Mouse (Mus musculus): Measurements from ENCODE around the gene Ece1. TPM values are rescaled to one million over a fixed set of nuclear protein-coding genes. Genes with fewer than 3 reads are reported as not detected.
A peak's percentile ranks its signal among the peaks of the same experiment; 100 is the strongest.

Gene Ece1
- total and polyA plus RNA-seq, 2 experiments from 2014 or later, result 23.7 to 36.3 TPM

GRCm38 (mm10) chr4:137831598-137831997 is 30.4 kb upstream of the Ece1 start:
- no peak overlapping the region for H3K4me3 ChIP-seq (ENCODE audit: low read depth, low read length)
- H3K9me3 ChIP-seq (ENCODE audit: low read length), result no peaks in the 10 kb centered on the region
- no peak for DNase-seq (ENCODE audit: low spot score)
- 87% methylated on average over 11 of the region's 11 CpGs for WGBS
- no peak for TF ChIP-seq CTCF (IDR thresholded peaks at IDR 0.05)
- H3K36me3 ChIP-seq (ENCODE audit: insufficient read depth, low read length), result no peaks in the 10 kb centered on the region
- no peak overlapping the region for H3K27ac ChIP-seq (ENCODE audit: low read depth, low read length)
- no peak overlapping the region for H3K9ac ChIP-seq (replicated peaks; ENCODE audit: low read length, poor library complexity, severe bottlenecking)
- no peak overlapping the region for H3K4me2 ChIP-seq (ENCODE audit: low read depth, low read length, poor library complexity, severe bottlenecking)
- no peak for ATAC-seq (ENCODE audit: low FRiP score)
- H3K4me1 ChIP-seq (ENCODE audit: insufficient read depth, low read length), result peaks cover 3% of the 10 kb centered on the region; the same call in 1 of the 2 replicates
- H3K27me3 ChIP-seq (ENCODE audit: insufficient read depth, low read length), result no peaks in the 10 kb centered on the region

GRCm38 (mm10) chr4:137835624-137836337 is 26.3 kb upstream of the Ece1 start:
- Histone ChIP-seq H3K9ac (replicated peaks; ENCODE audit: low read length, poor library complexity, severe bottlenecking) (no peak overlapping the region), H3K4me2 (ENCODE audit: low read depth, low read length, poor library complexity, severe bottlenecking) (peak overlapping the region; percentile 28), H3K27ac (ENCODE audit: low read depth, low read length) (no peak overlapping the region), H3K36me3 (ENCODE audit: insufficient read depth, low read length) (no peaks in the 10 kb centered on the region), H3K4me3 (ENCODE audit: low read depth, low read length) (no peak overlapping the region), H3K27me3 (ENCODE audit: insufficient read depth, low read length) (no peaks in the 10 kb centered on the region), H3K9me3 (ENCODE audit: low read length) (no peaks in the 10 kb centered on the region), H3K4me1 (ENCODE audit: insufficient read depth, low read length) (peaks cover 3% of the 10 kb centered on the region; the same call in 1 of the 2 replicates)
- WGBS, result 15% methylated on average over 14 of the region's 14 CpGs
- DNase-seq (ENCODE audit: low spot score) (peak; percentile 94), ATAC-seq (ENCODE audit: low FRiP score) (peak; percentile 91)
- peak; percentile 99 for TF ChIP-seq CTCF (IDR thresholded peaks at IDR 0.05)

DNA sequence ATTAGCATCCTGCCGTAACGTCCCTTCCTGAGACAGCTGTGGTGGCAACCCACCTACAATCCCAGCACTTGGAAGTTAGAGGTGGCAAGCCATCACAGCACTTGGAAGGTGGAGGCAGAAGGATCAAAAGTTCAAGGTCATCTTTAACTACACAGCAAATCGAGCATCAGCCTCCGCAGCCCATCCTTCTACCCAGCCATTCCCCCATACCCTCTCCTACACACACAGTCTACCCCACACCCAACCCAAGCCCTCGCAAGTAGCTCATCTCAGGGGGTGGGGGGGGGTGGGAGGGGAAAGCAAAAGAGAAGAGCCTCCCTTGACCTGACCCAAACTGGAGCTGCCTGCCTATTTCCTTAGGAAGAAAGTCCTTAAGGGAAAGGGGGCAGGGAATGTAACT is 25.3 kb upstream of the Ece1 start:
- ATAC-seq (ENCODE audit: low FRiP score) (no peak), DNase-seq (ENCODE audit: low spot score) (no peak)
- no peak for TF ChIP-seq CTCF (IDR thresholded peaks at IDR 0.05)
- Histone ChIP-seq H3K4me1 (ENCODE audit: insufficient read depth, low read length) (peaks cover 3% of the 10 kb centered on the region; the same call in 1 of the 2 replicates), H3K9ac (replicated peaks; ENCODE audit: low read length, poor library complexity, severe bottlenecking) (no peak overlapping the region), H3K9me3 (ENCODE audit: low read length) (no peaks in the 10 kb centered on the region), H3K4me2 (ENCODE audit: low read depth, low read length, poor library complexity, severe bottlenecking) (no peak overlapping the region), H3K27me3 (ENCODE audit: insufficient read depth, low read length) (no peaks in the 10 kb centered on the region), H3K4me3 (ENCODE audit: low read depth, low read length) (no peak overlapping the region), H3K36me3 (ENCODE audit: insufficient read depth, low read length) (no peaks in the 10 kb centered on the region), H3K27ac (ENCODE audit: low read depth, low read length) (no peak overlapping the region)
- 88% methylated on average over 5 of the region's 5 CpGs for WGBS

GRCm38 (mm10) chr4:137837792-137838191 is 24.2 kb upstream of the Ece1 start:
- no peak for DNase-seq (ENCODE audit: low spot score)
- H3K4me2 ChIP-seq (ENCODE audit: low read depth, low read length, poor library complexity, severe bottlenecking), result no peak overlapping the region
- H3K27ac ChIP-seq (ENCODE audit: low read depth, low read length), result no peak overlapping the region
- no peaks in the 10 kb centered on the region for H3K9me3 ChIP-seq (ENCODE audit: low read length)
- no peak overlapping the region for H3K4me3 ChIP-seq (ENCODE audit: low read depth, low read length)
- TF ChIP-seq CTCF (IDR thresholded peaks at IDR 0.05), result no peak
- WGBS, result 83% methylated on average over 8 of the region's 8 CpGs
- no peak for ATAC-seq (ENCODE audit: low FRiP score)
- H3K36me3 ChIP-seq (ENCODE audit: insufficient read depth, low read length), result no peaks in the 10 kb centered on the region
- peaks cover 3% of the 10 kb centered on the region; the same call in 1 of the 2 replicates for H3K4me1 ChIP-seq (ENCODE audit: insufficient read depth, low read length)
- no peak overlapping the region for H3K9ac ChIP-seq (replicated peaks; ENCODE audit: low read length, poor library complexity, severe bottlenecking)
- H3K27me3 ChIP-seq (ENCODE audit: insufficient read depth, low read length), result no peaks in the 10 kb centered on the region

DNA sequence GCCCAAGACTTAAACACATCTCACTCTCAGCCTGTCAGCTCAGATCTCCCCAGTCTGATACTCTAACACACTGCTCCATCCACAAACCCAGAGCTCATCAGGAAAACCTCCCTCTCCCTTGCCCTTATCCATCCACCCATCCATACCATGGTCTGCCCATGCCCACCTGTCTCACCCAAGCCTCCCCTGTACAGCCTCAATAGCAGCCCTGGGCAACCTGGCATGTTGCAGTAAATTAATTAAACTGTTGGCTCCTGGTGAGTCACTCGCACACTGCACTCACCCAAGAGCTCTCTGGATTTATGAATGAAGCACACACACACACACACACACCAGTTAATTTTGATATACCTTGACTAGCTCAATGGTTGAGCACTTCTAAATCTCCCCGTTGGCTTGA is 23.2 kb upstream of the Ece1 start:
- no peak overlapping the region for H3K9ac ChIP-seq (replicated peaks; ENCODE audit: low read length, poor library complexity, severe bottlenecking)
- no peaks in the 10 kb centered on the region for H3K36me3 ChIP-seq (ENCODE audit: insufficient read depth, low read length)
- H3K4me3 ChIP-seq (ENCODE audit: low read depth, low read length), result no peak overlapping the region
- DNase-seq (ENCODE audit: low spot score), result no peak
- H3K27me3 ChIP-seq (ENCODE audit: insufficient read depth, low read length), result no peaks in the 10 kb centered on the region
- no peak for TF ChIP-seq CTCF (IDR thresholded peaks at IDR 0.05)
- no peak overlapping the region for H3K27ac ChIP-seq (ENCODE audit: low read depth, low read length)
- H3K4me1 ChIP-seq (ENCODE audit: insufficient read depth, low read length), result peaks cover 3% of the 10 kb centered on the region; the same call in 1 of the 2 replicates
- H3K9me3 ChIP-seq (ENCODE audit: low read length), result no peaks in the 10 kb centered on the region
- no peak for ATAC-seq (ENCODE audit: low FRiP score)
- no peak overlapping the region for H3K4me2 ChIP-seq (ENCODE audit: low read depth, low read length, poor library complexity, severe bottlenecking)
- 89% methylated on average over 2 of the region's 2 CpGs for WGBS

GRCm38 (mm10) chr4:137839452-137839851 is 22.6 kb upstream of the Ece1 start:
- no peak overlapping the region for H3K4me2 ChIP-seq (ENCODE audit: low read depth, low read length, poor library complexity, severe bottlenecking)
- no peak overlapping the region for H3K4me3 ChIP-seq (ENCODE audit: low read depth, low read length)
- TF ChIP-seq CTCF (IDR thresholded peaks at IDR 0.05), result no peak
- peaks cover 3% of the 10 kb centered on the region; the same call in 1 of the 2 replicates for H3K4me1 ChIP-seq (ENCODE audit: insufficient read depth, low read length)
- WGBS, result 81% methylated on average over 5 of the region's 5 CpGs
- DNase-seq (ENCODE audit: low spot score), result no peak
- no peak overlapping the region for H3K9ac ChIP-seq (replicated peaks; ENCODE audit: low read length, poor library complexity, severe bottlenecking)
- no peak for ATAC-seq (ENCODE audit: low FRiP score)
- no peaks in the 10 kb centered on the region for H3K36me3 ChIP-seq (ENCODE audit: insufficient read depth, low read length)
- H3K9me3 ChIP-seq (ENCODE audit: low read length), result no peaks in the 10 kb centered on the region
- no peak overlapping the region for H3K27ac ChIP-seq (ENCODE audit: low read depth, low read length)
- no peaks in the 10 kb centered on the region for H3K27me3 ChIP-seq (ENCODE audit: insufficient read depth, low read length)
